Mouse (Mus musculus) small intestine, adult 2 months (tissue): ENCODE data around the gene Ccl20.

Source experiments
- CTCF ChIP-seq: fragments of 200-500 bp; IDR thresholded peaks from 2 replicates; pipeline ENCODE4 v1.5.1; 2012; ENCODE audit warnings: low read depth, mild to moderate bottlenecking, control low read depth, inconsistent platforms, low read length, moderate library complexity, mixed read lengths; ENCODE audit not compliant: insufficient replicate concordance, insufficient read length; ENCODE audit errors: extremely low read depth
- POLR2A ChIP-seq: fragments of 200-500 bp; IDR thresholded peaks from 2 replicates; pipeline ENCODE4 v1.6.1; 2012; ENCODE audit warnings: low read depth, mild to moderate bottlenecking, control low read depth, inconsistent platforms, low read length, moderate library complexity

- no peak for TF ChIP-seq CTCF
- TF ChIP-seq POLR2A: no peak
Measured at GRCm38 (mm10) chr1:83110992-83111391, 5.6 kb upstream of the Ccl20 start.
